Mouse (Mus musculus) midbrain, embryonic 11.5 days (tissue): ENCODE results near the gene Smok3c. TPM values are rescaled to one million over a fixed set of nuclear protein-coding genes. Genes with fewer than 3 reads are reported as not detected.

Experiments
- polyA plus RNA-seq: library from polyadenylated mRNA; unstranded; fragments of >200 nt; fragmentation: Nextera tagmentation; extraction: Ambion mirVana; gene quantifications from 2 replicates; pipeline ENCODE4 v1.2.1, GENCODE M21; 2014

Gene Smok3c
- polyA plus RNA-seq, 1 experiment from 2014 or later, result not detected

Other genes starting within 250 kb of the Smok3c start
- gene Pilra, start 216.9 kb upstream of the Smok3c start, polyA plus RNA-seq, result 0.18 and 0.72 TPM in 2 replicates
- gene Pilrb1, start 195.1 kb upstream of the Smok3c start, polyA plus RNA-seq, result not detected in 2 replicates
- not detected in 2 replicates for gene Pilrb2, start 181.4 kb upstream of the Smok3c start, polyA plus RNA-seq
- not detected in 2 replicates for gene Cyp3a13, start 131.6 kb upstream of the Smok3c start, polyA plus RNA-seq
- not detected in 2 replicates for gene Gjc3, start 90.1 kb upstream of the Smok3c start, polyA plus RNA-seq
- gene Azgp1, start 71.7 kb upstream of the Smok3c start, polyA plus RNA-seq, result not detected in 2 replicates
- not detected in 2 replicates for gene Smok3a, start 31.9 kb upstream of the Smok3c start, polyA plus RNA-seq
- not detected in 2 replicates for gene Smok3b, start 31.8 kb upstream of the Smok3c start, polyA plus RNA-seq
- gene Zkscan1, start 31.9 kb downstream of the Smok3c start, polyA plus RNA-seq, result 39.1 and 45.0 TPM in 2 replicates
- 113 and 122 TPM in 2 replicates for gene Zscan21, start 63.7 kb downstream of the Smok3c start, polyA plus RNA-seq
- 27.4 and 32.9 TPM in 2 replicates for gene Zfp113, start 102.5 kb downstream of the Smok3c start, polyA plus RNA-seq
- gene Cops6, start 107.9 kb downstream of the Smok3c start, polyA plus RNA-seq, result 262 and 293 TPM in 2 replicates
- 15.2 and 17.3 TPM in 2 replicates for gene Ap4m1, start 118.8 kb downstream of the Smok3c start, polyA plus RNA-seq
- 303 and 320 TPM in 2 replicates for gene Mcm7, start 119.2 kb downstream of the Smok3c start, polyA plus RNA-seq
- 123 and 133 TPM in 2 replicates for gene Taf6, start 134.3 kb downstream of the Smok3c start, polyA plus RNA-seq
- gene Cnpy4, start 134.3 kb downstream of the Smok3c start, polyA plus RNA-seq, result 51.8 and 53.3 TPM in 2 replicates
- 10.0 and 10.8 TPM in 2 replicates for gene Mblac1, start 141.1 kb downstream of the Smok3c start, polyA plus RNA-seq
- not detected in 2 replicates for gene Nxpe5, start 172.7 kb downstream of the Smok3c start, polyA plus RNA-seq
- 44.1 and 47.8 TPM in 2 replicates for gene Lamtor4, start 202.3 kb downstream of the Smok3c start, polyA plus RNA-seq
- gene BC037034, start 210.8 kb downstream of the Smok3c start, polyA plus RNA-seq, result 5.0 and 5.2 TPM in 2 replicates
- 4.6 and 5.5 TPM in 2 replicates for gene Gal3st4, start 219.6 kb downstream of the Smok3c start, polyA plus RNA-seq
- gene Gm43720, start 226.8 kb downstream of the Smok3c start, polyA plus RNA-seq, result 0.14 and 0.20 TPM in 2 replicates
- gene Gpc2, start 226.8 kb downstream of the Smok3c start, polyA plus RNA-seq, result 15.5 and 16.5 TPM in 2 replicates
- gene Stag3, start 227.0 kb downstream of the Smok3c start, polyA plus RNA-seq, result 2.2 and 4.1 TPM in 2 replicates